Mouse (Mus musculus) liver, postnatal 0 days (tissue): ENCODE measurements around the gene Gfral. TPM values are rescaled to one million over a fixed set of nuclear protein-coding genes. Genes with fewer than 3 reads are reported as not detected.

Experiments
- ATAC-seq: fragments of 200-750 bp; cut with Nextera tagmentation; 2 replicates; pipeline ENCODE4 v1.8.0; 2017; ENCODE audit warnings: mild to moderate bottlenecking, moderate library complexity
- DNase-seq: peaks from one replicate; pipeline ENCODE4 v3.0.0-alpha.2; 2016
- H3K27ac ChIP-seq: fragments of 300-500 bp; sonication (generic); 2 replicates; pipeline ENCODE4 v1.5.1; 2014; ENCODE audit warnings: antibody characterized with exemption, moderate library complexity, mild to moderate bottlenecking, low read depth
- H3K27me3 ChIP-seq: fragments of 300-500 bp; sonication (generic); 2 replicates; pipeline ENCODE4 v1.6.1; 2014; ENCODE audit warnings: low read length, control low read depth, mixed read lengths; ENCODE audit not compliant: insufficient read depth
- H3K36me3 ChIP-seq: fragments of 300-500 bp; sonication (generic); replicated peaks from 2 replicates; pipeline ENCODE4 v1.6.1; 2014; ENCODE audit warnings: mild to moderate bottlenecking, control low read depth, low read length, moderate library complexity, mixed read lengths; ENCODE audit not compliant: insufficient read depth
- H3K4me1 ChIP-seq: fragments of 300-500 bp; sonication (generic); 2 replicates; pipeline ENCODE4 v1.6.1; 2014; ENCODE audit warnings: antibody characterized with exemption, mild to moderate bottlenecking, control low read depth; ENCODE audit not compliant: insufficient read depth
- H3K4me2 ChIP-seq: fragments of 300-500 bp; sonication (generic); 2 replicates; pipeline ENCODE4 v1.6.1; 2014; ENCODE audit warnings: low read depth, mild to moderate bottlenecking, low read length, moderate library complexity, mixed read lengths
- H3K4me3 ChIP-seq: fragments of 300-500 bp; sonication (generic); 2 replicates; pipeline ENCODE4 v1.5.1; 2014; ENCODE audit warnings: low read depth, low read length
- H3K9ac ChIP-seq: fragments of 300-500 bp; sonication (generic); replicated peaks from 2 replicates; pipeline ENCODE4 v1.6.1; 2014; ENCODE audit warnings: mild to moderate bottlenecking, moderate library complexity
- H3K9me3 ChIP-seq: fragments of 300-500 bp; sonication (generic); 2 replicates; pipeline ENCODE4 v1.6.1; 2016; ENCODE audit warnings: mild to moderate bottlenecking, control low read depth, low read length, mixed read lengths
- CTCF ChIP-seq: sonication (generic); IDR thresholded peaks from 2 replicates; pipeline ENCODE4 v1.5.1; 2016; ENCODE audit warnings: antibody characterized with exemption, low read depth
- EP300 ChIP-seq: IDR thresholded peaks from 2 replicates; pipeline ENCODE4 v1.6.1; 2016; ENCODE audit warnings: antibody characterized with exemption, low read depth, mild to moderate bottlenecking
- WGBS: fragments of 180-500 bp; shearing (Covaris S2); extraction: QIAGEN DNeasy Blood & Tissue Kit; methylation state at CpG from one replicate; pipeline ENCODE4 v1.1.7; 2014; ENCODE audit not compliant: insufficient replicate concordance; 5-methylcytosine and 5-hydroxymethylcytosine counted together
- polyA plus RNA-seq: library from polyadenylated mRNA; unstranded; fragments of >200 nt; fragmentation: Nextera tagmentation; extraction: Ambion mirVana; gene quantifications from 2 replicates; pipeline ENCODE4 v1.2.1, GENCODE M21; 2015

Gene Gfral
- polyA plus RNA-seq, 1 experiment from 2014 or later = not detected

DNA sequence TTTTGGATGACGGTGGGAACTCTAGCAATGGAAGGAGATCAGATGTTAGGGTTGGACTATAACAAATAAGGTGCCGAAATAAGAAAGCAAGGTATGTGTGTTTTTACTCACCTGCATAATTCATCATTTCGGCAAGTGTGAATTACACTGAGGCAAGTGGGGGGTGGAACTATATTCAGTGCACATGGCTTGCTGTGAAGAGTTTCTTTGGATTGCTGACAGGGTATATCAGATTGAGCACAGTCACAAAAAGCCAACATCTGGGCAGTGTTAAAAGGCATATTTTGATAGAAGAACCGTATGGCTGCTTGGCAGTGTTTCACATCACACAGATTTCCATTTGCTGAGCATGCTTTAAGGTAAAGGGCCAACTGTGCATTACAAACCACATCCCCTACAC, 16.5 kb downstream of the Gfral start:
- Histone ChIP-seq H3K9me3 (no peaks in the 10 kb centered on the region), H3K27me3 (no peaks in the 10 kb centered on the region), H3K4me3 (no peak overlapping the region), H3K27ac (no peak overlapping the region), H3K4me1 (no peaks in the 10 kb centered on the region), H3K9ac (no peak overlapping the region), H3K36me3 (no peaks in the 10 kb centered on the region), H3K4me2 (no peak overlapping the region)
- WGBS = 76% methylated on average over 4 of the region's 4 CpGs
- no peak for TF ChIP-seq EP300
- TF ChIP-seq CTCF = no peak
- no peak for DNase-seq
- no peak for ATAC-seq

DNA sequence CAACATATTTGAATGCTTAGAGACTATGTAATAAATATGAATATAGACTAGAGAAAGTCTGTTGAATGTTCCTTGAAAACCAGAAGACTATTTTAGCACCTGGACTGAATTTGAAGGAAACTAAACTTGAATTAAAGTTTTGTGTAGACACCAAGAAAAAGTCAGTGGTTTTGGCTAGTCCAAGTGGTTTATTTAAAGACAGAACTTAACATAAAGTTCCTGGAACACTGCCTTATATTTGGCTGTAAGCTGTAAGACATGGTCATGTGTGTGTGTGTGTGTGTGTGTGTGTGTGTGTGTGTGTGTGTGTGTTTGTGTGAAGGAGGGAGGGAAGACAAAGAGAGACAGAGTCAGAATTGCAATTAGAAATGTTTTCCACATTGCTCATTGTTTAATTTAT, 34.2 kb downstream of the Gfral start:
- H3K27me3 ChIP-seq = no peaks in the 10 kb centered on the region
- no peak overlapping the region for H3K27ac ChIP-seq
- H3K4me3 ChIP-seq = no peak overlapping the region
- no peak for ATAC-seq
- H3K9ac ChIP-seq = no peak overlapping the region
- H3K4me1 ChIP-seq = no peaks in the 10 kb centered on the region
- DNase-seq = no peak
- H3K4me2 ChIP-seq = no peak overlapping the region
- no peak for TF ChIP-seq EP300
- TF ChIP-seq CTCF = no peak
- no peaks in the 10 kb centered on the region for H3K36me3 ChIP-seq
- no peaks in the 10 kb centered on the region for H3K9me3 ChIP-seq

DNA sequence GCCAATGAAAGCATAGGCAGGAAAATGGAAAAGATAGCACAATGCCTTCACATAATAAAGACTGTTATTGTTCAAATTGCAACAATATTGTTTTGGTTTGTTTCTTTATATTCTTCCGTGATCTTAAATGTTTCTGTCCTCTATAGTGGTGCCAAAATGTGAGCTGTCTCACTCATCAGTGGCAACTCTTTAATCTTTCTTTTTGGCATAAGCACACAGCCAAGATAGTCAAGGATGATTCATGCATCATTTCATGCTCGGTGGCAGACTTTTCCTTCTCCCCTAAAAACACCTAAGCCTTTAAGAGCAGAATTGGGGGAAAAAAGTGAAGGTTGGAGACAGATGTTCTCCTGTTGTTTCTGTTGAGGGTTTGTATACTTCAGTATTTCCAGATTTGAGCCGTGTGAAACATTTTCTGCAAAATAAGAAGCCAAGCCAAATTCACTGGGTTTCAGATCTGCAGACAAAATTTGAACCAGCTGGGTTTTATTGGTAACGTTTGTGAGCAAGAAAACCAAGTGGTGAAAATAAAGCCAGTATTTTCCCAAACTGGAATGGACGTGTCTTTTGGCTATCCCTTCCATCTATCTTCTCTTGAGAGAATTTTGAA, 40.7 kb downstream of the Gfral start:
- DNase-seq (no peak), ATAC-seq (no peak)
- 66% methylated on average over 5 of the region's 5 CpGs for WGBS
- Histone ChIP-seq H3K9ac (no peak overlapping the region), H3K36me3 (no peaks in the 10 kb centered on the region), H3K9me3 (no peaks in the 10 kb centered on the region), H3K4me3 (no peak overlapping the region), H3K4me1 (no peaks in the 10 kb centered on the region), H3K27me3 (no peaks in the 10 kb centered on the region), H3K4me2 (no peak overlapping the region), H3K27ac (no peak overlapping the region)
- TF ChIP-seq EP300 (no peak), CTCF (no peak)

DNA sequence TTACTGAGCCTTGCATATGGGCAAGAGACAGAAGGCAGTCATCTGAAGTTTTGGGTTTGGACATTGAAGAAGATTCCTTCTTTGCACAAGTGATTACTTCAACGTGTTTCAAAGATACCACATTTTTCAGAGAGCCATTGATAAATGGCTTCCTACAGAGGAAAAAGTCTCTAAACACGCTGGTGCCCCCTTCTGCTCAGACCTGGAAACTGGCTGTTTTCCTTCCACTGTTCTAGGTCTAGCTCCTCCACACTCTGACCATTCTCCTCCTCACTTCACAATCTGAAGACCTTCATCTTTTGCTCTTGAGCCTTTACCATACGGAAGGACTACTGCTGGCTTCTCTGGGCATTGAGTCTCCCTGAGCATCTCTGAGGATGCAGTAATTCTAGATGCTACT, 45.1 kb downstream of the Gfral start:
- DNase-seq = no peak
- peak; percentile 28; the same call in 1 of the 2 replicates for TF ChIP-seq CTCF
- no peak for TF ChIP-seq EP300
- H3K4me1 ChIP-seq = no peaks in the 10 kb centered on the region
- no peak overlapping the region for H3K9ac ChIP-seq
- H3K9me3 ChIP-seq = no peaks in the 10 kb centered on the region
- H3K36me3 ChIP-seq = no peaks in the 10 kb centered on the region
- no peaks in the 10 kb centered on the region for H3K27me3 ChIP-seq
- no peak overlapping the region for H3K4me3 ChIP-seq
- no peak overlapping the region for H3K4me2 ChIP-seq
- no peak overlapping the region for H3K27ac ChIP-seq
- WGBS = 36% methylated on average over 3 of the region's 3 CpGs
- ATAC-seq = no peak

DNA sequence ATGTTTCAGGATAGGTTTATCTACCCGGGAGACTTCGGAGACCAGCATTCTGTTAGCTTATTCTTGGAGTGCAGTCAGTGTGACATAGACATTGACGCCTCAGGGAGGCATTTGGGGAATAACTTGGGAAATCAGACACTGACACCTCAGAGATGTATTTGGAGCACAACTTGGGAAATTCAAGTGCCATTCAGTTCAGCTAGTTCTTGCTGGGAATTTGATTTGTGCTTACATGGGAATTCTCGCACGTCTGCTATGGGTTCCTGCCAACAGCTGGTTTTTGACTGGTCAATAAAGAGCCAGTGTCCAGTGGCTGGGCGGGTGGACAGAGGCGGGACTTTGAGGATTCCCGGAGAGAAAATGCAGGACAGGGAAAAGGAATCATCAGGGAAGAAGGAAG, 51.0 kb downstream of the Gfral start:
- Histone ChIP-seq H3K9me3 (no peaks in the 10 kb centered on the region), H3K27me3 (no peaks in the 10 kb centered on the region), H3K4me2 (no peak overlapping the region), H3K36me3 (no peaks in the 10 kb centered on the region), H3K27ac (no peak overlapping the region), H3K4me3 (no peak overlapping the region), H3K9ac (no peak overlapping the region), H3K4me1 (no peaks in the 10 kb centered on the region)
- 68% methylated on average over 8 of the region's 8 CpGs for WGBS
- no peak for DNase-seq
- ATAC-seq = no peak
- no peak for TF ChIP-seq EP300

DNA sequence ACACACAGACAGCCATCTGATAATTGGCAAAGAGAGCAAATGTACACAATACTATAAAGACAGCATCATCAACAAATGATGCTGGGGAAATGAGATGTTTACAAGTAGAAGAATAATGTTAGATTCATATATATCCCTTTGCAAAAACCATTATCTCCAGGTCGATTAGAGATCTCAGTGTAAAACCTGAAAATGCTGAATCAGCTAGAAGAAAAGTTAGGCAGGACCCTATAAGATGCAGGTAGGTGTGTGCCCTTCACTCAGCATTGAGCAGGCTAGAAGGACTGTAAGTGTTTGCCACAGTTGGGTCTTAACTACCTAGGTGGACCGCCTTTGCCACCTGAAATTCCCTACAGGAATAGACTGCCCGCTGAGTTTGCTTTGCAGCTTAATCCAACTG, 67.9 kb downstream of the Gfral start:
- H3K36me3 ChIP-seq = no peaks in the 10 kb centered on the region
- H3K9ac ChIP-seq = no peak overlapping the region
- WGBS = 52% methylated on average over 3 of the region's 3 CpGs
- no peak for ATAC-seq
- TF ChIP-seq EP300 (no peak), CTCF (no peak)
- no peaks in the 10 kb centered on the region for H3K27me3 ChIP-seq
- no peak overlapping the region for H3K4me3 ChIP-seq
- H3K27ac ChIP-seq = no peak overlapping the region
- H3K4me2 ChIP-seq = no peak overlapping the region
- no peak for DNase-seq
- no peaks in the 10 kb centered on the region for H3K9me3 ChIP-seq
- H3K4me1 ChIP-seq = no peaks in the 10 kb centered on the region
